Mouse (Mus musculus) brain, adult 10 weeks (tissue): ENCODE results near the gene Rbm18. TPM values are rescaled to one million over a fixed set of nuclear protein-coding genes. Genes with fewer than 3 reads are reported as not detected.

Source experiments
- polyA plus RNA-seq: library from polyadenylated mRNA; stranded (reverse); fragments of 350-450 nt; fragmentation: Illumina TruSeq; extraction: RNeasy Lipid Tissue Mini Kit (QIAGEN cat#74804); gene quantifications from one replicate; pipeline ENCODE4 v1.2.3, GENCODE M21; 2015; ENCODE audit warnings: low read depth, low replicate concordance

The Rbm18 gene
- polyA plus RNA-seq = 67.4 TPM

DNA sequence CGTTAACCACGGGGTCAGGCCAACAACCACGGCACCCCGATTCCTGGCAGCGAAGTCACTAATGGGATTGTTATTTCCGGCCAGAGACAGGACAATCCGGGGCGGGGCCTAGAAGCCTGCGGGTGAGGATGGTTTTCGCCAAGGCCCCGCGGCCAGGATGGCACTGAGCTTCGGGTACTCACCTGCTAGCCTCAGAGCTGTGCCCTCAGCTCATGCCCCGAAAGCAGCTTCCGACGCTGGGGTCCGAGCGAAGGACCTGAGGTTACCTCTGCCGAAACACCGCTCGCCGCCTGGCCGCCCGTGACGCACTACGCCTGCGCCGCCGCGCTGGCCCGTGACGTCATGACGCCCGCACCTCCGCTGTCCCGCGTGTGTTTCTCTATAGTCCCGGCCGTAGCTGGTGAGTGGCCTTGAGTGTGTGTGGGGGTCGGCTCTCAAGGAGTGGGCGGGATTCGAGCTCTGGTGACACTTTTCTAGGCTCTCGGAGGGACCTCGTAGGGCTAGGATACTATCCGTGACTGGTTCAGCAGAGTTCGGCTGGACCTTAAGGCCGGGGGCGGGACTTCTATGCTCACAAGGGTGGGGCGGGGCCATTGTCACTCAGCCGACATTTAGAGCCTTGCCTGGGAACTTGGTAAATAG, at the start of gene Rbm18, which contains the start of gene Mrrf:
Gene Rbm18 (minus strand): TSS at position 474 of the 642 bp plus-strand sequence.
Gene Mrrf (plus strand): TSS at position 90 of the 642 bp plus-strand sequence.

DNA sequence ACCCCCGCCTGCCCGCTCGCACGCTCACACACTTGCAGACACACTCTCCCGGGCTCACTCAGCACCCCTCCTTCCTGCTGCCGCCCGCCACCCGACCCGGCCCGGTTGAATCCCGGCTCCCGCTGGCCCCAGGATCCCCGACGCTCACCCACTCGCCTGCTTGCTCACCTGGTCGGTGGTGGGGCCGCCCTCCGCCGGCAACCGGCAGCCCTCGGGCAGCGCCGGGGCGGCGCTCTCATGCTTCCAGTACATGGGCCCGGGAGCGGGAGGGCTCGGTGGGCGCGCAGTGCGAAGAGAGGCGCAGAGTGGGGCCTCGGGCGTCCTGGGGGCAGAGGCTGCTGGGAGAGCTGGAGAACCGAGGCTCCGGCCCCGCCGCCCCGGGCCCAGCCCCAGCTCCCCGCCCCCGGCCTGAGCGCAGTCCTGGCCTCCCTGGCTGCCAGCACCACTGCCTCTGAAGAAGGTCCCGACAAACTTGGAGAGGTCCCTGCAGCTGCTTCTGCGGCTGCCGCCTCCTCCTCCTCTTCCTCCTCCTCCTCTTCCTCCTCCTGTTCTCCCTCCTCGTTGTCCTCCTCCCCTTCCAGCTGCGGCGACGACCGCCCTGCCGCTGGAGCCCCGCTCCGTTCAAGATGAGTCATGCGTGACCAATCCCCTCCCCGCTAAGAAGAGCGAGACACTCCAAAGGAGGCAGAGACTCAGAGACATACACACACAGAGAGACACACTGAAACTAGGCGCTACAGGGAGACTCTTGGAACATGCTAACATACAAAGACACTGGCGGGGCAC, 31.4 kb downstream of the Rbm18 start, which contains the start of gene Lhx6:
Gene Lhx6 (minus strand): TSS at position 453 of the 786 bp plus-strand sequence.

Other genes starting within 250 kb of the Rbm18 start
- gene Ttll11, start 156.9 kb downstream of the Rbm18 start, polyA plus RNA-seq = 32.9 TPM
- gene Ndufa8, start 87.4 kb downstream of the Rbm18 start, polyA plus RNA-seq = 313 TPM
- 3.0 TPM for gene Morn5, start 87.3 kb downstream of the Rbm18 start, polyA plus RNA-seq
- gene Lhx6, start 31.4 kb downstream of the Rbm18 start, polyA plus RNA-seq = 10.0 TPM
- 19.6 TPM for gene Mrrf, start 384 bp downstream of the Rbm18 start, polyA plus RNA-seq
- 12.2 TPM for gene Ptgs1, start 93.7 kb upstream of the Rbm18 start, polyA plus RNA-seq
- gene Olfr338, start 236.7 kb upstream of the Rbm18 start, polyA plus RNA-seq = not detected